Mouse (Mus musculus) adipocyte (in vitro differentiated cells): ENCODE measurements around the gene Trp63.
"Not testable (repeated sequence)": the region's sequence is repeated elsewhere in the genome, so short reads cannot be mapped to it uniquely, and the experiment has no call there.

Experiments
- DNase-seq: peaks from one replicate; pipeline ENCODE4 v3.0.0-alpha.2; 2016; ENCODE audit warnings: low spot score

Gene Trp63

DNA sequence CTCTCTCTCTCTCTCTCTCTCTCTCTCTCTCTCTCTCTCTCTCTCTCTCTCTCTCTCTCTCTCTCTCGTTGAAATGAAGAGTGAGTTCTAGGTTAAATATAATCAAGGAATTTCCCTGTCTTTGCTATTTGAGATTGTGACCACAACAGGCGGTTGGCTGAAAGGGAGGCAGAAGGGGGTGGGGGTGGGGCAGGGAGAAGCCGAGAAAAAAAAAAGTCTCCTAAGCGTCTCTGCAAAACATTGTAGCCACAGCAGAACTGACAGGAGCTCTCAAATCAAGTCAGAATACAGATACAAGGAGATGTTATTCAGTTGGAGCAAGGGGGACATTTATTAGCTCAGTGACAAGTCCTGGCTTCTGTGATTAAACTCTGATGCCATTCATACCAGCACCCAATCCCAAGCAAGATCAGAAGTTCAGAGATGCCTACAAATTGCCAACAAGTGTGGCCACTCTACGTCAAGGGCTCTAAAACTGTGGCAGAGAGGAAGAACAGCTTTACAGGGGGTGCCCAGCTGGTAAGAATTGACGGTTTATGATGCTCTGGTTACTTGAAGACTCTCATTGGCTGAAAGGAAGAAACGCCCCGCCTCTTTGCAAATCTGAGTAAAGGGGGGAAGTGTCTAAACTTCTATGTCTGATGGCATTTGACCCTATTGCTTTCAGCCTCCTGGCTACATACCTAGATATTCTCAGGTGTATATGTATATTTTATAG is at the start of gene Trp63:
TSS of gene Trp63 (plus strand) at position 233 of the 718 bp plus-strand sequence.
- peak; percentile 10 for DNase-seq

DNA sequence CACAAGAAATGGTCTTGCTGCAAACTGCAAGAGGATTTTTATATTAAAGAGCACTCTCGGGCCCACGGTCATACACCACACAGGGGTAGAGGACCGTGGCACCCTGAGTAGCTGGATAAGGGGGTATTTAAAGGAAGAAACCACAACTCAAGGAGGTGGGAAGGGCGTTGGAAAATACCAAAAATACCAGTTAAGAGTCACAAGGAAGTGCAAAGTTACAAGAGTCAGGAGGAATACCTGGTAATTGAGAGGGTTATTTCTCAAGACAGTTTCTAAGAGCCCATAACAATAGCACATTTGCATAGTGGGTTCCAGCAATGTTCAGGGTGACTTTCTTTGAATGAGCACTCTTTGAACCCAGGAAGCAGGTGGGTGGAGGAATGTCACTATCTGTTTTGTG is 38.8 kb upstream of the Trp63 start:
- DNase-seq, result not testable (repeated sequence)

DNA sequence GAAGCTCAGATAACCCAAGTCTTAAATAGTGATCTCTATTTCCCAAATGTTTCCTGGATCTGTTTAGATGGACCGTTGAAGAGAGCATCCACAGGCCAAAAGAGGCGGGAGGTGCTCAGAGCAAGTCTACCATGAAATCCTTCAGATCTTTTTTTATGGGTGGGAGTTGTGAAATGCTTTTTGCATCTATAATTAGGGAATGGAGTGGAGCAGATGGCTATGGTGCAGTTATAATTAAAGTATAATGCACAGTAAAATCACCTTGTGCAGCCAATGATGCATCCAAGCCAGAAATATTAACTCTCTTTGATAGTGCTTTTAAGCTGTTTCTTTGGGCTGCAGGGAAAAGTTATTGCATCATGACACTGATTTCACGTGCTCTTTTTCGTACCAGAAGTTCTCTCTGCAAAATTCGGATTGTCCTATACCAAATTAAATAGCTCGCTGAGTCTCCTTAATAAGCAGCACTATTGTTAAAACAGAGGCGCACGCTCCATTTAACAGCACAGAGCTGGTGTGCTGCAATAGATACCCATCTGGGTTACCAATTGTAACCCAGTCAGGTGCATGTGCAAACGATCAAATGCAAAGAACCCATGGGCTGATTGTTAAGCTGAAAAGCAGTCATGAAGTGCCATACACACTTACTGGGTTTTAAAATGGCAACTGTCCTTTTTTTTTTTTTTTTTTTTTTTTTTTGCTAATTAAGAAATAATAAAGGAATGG is 22.9 kb upstream of the Trp63 start:
- no peak for DNase-seq

DNA sequence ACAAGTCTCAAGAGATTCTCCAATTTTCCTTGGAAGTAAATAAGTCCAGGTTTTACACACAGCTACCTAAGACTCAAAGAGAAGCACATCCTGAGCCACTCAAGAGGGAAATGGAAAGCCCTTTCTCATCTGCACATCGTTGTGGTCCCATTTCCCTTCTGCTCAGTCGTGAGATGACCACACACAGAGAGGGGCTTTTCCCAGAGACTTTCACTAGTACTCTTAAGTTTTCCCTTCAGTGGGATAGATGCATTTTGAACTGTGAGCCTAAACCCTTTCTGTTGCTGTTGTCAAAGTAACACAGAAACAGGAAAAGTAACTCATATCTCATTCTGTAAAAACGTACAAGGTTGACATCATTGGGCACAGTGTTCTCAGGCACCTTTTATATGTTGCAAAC is 20.4 kb upstream of the Trp63 start:
- DNase-seq, result no peak

DNA sequence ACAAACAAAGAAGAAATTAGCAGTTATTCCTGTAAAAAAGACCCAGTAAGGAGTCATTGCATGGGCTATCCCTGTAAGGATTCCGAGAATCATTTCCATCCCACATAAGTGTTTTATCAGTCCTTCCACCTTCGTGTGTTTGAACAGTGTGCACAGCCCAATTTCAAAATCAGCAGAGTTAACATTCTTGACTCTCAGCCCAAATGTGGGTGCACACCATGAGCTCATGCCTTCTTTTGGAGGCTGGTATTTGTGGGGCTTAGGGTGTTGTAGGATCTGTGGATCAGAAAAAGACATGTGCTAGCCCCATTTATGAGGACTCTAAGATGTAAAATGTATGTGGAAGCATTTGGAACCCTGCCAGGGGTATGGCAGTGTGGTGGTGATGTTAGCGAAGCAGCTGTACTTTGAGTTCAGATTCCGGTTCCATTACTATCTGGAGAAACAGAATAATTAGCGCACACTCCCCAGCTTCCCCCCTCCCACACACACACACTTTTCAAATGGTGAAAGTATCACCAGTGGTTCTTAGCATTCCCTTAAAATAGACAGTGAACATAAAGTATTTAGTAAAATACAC is 9.6 kb upstream of the Trp63 start:
- DNase-seq, result peak; percentile 17

DNA sequence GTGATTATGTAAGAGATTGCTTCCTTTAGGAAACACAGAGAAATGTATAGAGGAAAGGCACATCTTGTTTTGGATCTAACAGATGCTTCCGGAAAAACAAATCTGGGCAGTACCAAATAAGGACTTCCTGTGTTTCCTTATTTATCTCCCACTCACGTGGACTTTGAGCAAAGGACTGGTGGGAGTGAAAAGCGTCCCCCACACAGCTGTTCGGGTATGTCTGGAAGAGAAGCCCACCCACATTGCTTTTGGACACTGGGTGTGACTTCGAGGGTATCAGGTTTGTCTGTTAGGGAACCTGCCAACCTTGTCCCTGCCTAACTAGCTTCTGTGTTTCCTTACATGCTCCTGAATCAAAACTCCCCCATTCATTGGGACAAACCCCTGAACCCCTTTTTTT is 3.2 kb upstream of the Trp63 start:
- no peak for DNase-seq

DNA sequence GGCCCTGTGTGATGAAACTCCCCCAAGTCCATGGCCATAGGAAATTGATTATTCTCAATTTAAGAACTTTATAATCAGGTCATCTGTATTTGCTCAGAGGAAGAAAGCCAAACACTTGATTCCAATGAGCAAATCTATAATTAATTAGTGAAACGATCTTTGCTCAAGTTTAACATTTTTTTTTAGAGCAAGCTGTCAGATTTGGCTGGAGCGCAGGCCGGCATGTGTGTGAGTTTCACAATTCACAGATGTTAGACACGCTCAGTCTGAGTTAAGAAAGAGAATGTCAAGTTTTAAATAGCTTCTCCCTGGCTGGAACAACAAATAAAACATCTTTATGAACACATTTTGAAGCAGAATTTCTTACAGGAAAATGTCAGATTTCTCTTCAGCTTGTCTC is 1.0 kb upstream of the Trp63 start:
- DNase-seq, result peak; percentile 75

DNA sequence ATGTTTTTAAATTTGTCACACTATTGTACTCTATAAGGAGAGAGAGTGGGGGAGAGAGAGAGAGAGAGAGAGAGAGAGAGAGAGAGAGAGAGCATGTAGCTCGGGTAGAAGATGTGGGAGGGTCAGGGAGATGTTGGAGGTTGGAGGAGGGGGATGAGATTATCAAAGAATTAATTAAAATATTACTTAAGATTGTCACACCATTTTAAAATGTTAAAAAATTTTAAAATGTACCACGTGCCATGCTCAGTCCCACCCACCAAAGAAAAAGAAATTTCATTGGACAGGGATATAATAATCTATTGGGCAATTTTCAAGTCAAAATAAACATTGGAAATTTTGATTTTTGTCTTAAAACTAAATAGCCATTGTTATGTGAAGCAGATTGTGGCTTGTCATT is 1.0 kb downstream of the Trp63 start:
- DNase-seq, result no peak

DNA sequence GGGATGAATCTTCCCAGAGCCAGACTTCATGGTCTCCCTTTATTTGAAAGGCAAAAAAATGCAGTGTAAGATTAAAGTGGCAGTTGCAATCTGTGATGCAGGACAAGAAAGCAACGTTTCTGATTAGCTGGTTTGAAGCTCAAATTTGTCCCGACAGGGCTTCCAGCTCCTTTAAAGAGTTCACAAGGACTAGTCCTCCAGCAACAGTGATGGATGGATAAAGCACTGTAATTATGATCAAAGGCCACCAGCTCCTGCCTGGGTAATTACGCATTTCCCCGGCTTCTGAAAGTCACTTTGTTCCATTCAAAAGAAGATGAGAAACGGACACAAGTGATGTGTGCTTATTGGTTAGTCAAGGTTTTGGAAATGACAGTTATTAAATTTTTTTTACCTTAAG is 7.0 kb downstream of the Trp63 start:
- no peak for DNase-seq

DNA sequence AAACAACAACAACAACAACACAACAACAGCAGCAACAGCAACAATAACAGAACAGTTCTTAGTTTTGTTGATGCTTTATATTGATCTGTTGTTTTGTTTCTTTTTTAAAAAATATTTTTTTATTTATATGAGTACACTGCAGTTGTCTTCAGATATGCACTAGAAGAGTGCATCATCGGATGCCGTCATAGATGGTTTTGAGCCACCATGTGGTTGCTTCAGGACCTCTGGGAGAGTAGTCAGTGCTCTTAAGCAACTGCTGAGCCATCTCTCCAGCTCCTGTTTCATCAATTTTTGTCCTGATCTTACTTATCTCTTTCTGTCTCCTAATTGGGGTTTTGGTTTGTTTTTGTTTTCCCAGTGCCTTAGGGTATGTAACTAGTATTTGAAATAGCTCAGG is 17.7 kb downstream of the Trp63 start:
- peak; percentile 43 for DNase-seq

DNA sequence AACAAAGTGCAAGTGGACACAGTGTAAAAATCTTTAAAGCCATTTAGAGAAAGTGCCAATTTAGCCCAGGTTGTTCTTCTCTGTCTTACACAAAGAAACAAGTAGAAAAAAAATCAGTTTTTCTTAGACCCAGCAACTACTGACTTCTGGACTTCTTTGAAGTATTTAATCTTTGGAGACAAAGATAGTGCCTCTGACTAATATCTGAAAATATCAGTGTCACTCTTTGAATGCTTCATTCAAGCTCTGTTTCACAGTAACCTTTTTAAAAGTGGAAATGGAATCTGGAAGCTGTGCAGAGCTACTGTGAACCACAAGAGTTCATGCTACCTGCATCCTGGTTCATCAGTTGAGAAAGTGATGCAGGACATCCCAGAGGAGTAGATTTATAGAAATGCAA is 22.7 kb downstream of the Trp63 start:
- no peak for DNase-seq

DNA sequence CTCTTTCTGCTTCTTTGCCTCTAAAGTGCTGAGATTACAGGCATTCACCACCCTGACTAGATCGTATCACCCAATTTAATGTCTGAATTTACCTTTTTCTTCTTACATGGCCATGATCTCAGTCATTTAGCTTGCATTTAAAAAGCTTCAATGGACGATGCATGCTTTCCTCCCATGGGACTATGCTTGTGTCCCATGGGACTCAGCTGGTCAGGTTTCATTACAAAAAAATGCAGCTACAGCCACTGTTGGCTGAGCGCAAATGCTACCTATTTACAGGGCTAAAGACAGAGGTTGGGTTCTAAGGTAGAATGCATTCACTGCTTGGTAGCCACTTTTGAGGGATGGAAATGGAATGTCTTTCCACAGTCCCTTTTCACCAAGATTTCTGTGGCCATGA is 32.2 kb downstream of the Trp63 start:
- no peak for DNase-seq

DNA sequence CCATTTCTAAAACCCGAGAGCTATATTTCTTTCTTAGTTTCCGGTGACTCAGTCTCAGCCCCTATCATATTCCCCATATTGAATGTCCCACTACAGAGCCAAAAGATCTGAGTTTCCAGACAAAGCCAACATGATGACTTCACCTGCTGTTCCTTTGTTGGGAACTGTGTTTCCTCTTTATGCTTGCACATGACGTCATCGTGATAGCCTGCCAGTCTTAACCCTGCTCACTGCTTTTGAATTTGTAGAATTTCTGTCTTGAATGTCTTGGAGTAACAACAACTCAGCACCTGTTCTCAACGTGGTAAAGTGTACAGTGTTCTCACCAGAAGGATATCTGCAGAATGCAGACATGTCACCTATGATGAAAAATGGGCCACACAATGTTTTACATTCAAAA is 39.6 kb downstream of the Trp63 start:
- no peak for DNase-seq

DNA sequence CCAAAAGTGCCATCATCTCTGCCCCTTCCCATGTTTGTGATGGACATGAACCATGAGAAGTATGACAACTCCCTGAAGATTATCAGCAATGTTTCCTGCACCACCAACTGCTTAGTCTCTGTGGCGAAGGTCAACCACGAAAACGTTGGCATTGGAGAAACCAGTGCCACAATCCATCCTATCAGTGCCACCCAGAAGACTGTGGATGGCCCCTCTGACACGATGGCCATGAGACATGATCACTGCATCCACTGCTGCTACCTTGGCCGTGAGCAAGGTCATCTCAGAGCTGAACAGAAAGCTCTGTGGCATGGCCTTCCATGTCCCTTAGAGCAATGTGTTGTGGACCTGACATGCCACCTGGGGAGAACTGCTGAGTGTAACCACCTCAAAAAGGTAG is 43.4 kb downstream of the Trp63 start:
- DNase-seq, result no peak

DNA sequence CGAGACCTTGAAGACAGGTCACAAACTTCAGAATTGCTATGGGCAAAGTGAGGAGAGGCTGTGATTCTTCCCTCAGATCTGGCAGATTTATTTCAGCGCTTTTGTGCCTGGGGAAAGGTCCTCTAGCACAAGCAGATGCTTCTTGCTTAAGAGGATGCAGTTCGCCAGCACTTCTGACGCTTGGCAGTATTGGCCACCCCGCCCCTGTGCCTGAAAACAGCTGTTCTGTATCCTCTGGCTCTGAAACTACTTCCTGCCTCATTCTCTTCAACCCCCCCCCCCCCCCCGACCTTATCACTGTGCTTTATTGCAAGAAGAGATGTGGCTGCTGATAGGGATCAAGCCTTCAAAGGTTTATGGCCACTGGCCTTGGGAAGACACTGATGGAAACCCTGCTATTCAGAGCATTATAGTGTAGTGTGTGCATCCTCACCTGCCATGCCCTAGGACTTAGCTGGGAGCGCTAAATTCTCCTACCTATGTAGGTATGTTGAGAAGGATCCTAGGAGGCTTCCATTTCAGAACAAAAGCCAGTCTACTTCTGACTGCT is 44.5 kb downstream of the Trp63 start:
- DNase-seq, result peak; percentile 36

DNA sequence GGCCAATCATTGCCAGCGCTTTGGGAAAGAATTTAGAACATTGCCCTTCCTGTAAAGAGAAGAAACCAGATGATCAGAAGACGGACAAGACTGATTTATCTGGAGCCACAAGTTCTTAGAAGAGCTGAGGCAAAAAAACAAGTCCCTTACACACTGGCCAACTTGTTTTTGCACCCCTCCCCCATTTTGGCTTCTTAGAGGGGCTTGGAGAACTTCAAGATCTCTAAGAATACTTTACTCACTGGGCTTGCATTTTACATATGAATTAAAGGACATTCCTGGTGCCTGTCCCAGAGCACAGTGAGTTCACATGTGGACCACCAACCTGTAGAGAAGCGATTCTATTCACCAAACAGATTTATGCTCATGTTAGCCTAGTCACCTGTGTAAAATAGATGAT is 53.3 kb downstream of the Trp63 start:
- no peak for DNase-seq

DNA sequence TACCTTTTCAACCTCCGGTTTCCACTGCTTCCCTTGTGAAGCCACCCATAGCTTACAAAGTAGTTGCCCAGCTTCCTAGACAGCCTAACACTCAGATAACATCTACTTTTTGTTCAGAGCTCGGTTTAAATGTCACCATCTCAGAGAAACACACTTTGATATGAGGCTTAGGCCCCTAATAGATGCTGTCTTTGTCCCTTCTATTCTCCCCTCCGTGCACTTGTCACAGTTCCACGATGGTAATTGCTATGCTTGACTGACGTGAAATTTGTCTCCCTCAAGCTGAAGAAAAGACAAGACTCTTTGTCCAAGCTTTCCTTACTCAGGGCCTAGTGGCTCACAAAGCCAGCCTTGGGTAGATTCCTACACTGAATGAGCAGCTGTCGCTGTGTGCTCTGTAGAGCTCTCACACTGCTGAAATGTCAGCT is 54.1 kb downstream of the Trp63 start:
- DNase-seq, result no peak

DNA sequence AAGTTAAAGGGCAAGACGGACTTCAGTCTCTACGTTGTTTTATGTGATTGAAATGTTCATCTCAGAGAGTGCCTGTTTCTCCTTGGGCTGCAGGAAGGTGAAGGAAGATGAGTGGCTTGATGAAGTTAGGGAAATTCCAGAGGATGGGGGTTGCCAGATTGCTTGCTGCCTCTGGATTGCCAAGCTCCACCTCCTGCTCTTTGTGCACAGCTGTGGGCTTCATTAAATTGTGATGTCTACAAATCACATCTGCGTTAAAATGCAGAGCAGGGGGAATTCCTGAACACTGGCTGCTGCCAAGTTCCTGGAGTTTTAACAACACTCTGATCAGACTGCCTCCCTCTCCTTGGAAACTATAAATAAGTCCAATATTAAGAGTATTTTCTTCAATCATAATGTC is 63.2 kb downstream of the Trp63 start:
- DNase-seq, result peak; percentile 72

DNA sequence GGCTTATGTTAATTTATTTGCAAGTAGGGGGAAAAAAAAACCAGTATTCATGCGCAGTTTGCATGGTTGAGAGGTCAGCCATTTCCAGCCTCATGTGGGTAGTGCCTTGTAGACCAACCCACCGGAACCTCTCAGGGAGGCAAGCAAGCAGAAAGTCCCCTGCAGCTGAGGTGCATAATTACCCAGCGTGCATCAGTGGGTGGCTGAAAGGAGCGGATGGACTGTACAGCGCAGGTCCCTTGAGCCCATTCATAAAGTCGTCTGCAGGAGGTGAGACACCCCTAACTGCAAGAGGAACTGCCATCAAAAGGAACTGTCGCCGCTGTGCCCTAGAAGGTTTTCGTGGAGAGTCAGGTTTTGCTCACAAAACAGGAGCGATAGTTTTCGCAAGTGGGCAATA is 68.3 kb downstream of the Trp63 start:
- no peak for DNase-seq

DNA sequence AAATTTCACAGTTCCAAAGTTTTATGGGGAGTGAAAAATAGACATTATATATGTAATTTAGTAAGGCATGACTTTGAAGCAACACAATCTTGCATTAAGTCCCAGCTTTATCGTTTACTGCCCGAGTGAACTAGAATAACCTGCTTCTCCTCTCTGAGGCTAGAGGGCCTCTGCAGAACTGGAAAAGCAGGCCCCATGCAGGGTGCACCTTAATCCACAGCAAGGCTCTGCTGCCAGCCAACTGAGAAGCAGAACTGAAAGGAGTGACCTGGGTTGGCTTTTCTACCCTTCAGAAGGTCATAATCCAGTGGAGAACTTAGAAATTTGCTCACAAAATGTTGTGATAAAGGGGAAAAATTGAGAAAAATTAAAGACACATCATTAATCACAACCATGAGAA is 74.5 kb downstream of the Trp63 start:
- peak; percentile 28 for DNase-seq

DNA sequence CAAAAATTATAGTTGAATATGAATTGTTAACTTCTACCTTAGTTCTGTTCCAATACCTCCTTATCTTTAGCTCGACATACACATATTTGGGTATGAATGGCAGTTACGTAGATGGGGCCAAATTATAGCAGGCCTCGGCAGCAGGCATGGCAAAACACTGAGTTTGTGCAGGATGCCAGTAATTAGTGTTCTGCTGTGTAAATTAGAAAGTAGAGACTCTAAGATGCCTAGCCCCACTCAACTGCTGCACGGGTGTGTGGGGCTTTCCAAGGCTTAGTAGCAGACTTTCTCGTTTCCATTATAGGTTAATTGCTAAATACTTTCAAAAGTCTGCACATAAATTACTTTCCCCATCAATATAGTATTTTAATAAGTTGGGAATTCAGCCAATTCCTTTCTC is 82.0 kb downstream of the Trp63 start:
- no peak for DNase-seq

DNA sequence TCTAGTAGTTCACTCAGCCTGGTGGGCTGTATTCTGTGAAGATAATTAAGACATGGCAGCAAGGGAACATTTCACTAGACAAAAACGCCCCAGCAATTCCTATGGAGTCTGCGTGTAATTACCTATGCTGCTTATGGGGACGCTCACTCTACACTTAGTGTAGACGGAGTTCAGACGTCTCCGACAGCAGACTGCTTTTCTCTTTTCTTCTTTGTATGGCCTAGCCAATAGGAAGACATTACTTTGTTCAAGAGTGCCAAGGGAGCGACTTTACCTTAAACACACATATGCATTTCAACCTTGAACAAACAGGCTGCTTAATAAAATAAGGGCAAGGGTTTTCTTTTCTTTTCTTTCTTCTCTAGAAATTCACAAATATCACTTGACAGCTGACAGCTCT is 91.0 kb downstream of the Trp63 start:
- DNase-seq, result no peak

DNA sequence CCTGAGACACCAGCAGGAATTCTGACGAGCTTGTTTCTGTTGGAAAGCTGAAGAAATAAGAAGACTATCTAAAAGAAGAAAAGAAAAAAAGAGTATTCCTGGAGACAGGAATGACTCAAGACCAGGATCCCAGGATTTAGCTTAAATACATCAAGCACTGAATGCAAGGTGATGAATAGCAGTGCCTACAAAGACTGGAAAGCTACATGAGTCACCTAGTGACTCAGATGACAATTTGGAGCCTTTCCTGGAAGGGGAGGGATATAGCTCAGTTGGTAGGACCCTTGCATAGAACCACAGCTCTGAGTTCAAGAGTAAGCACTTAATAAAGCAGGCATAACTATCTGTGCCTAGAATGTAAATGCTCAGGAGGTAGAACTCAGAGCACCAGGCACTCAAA is 93.9 kb downstream of the Trp63 start:
- DNase-seq, result no peak
